Mouse (Mus musculus) cerebellum, adult 2 months (tissue): ENCODE data around the gene Dnah7a.
"Not testable (repeated sequence)": the region's sequence is repeated elsewhere in the genome, so short reads cannot be mapped to it uniquely, and the experiment has no call there.

Experiments
- CTCF ChIP-seq: fragments of 200-500 bp; IDR thresholded peaks from 2 replicates; pipeline ENCODE4 v1.5.1; 2011; ENCODE audit warnings: low read depth, mild to moderate bottlenecking, control low read depth, low read length, moderate library complexity, borderline replicate concordance; ENCODE audit not compliant: insufficient read depth
- POLR2A ChIP-seq: fragments of 200-500 bp; IDR thresholded peaks from 2 replicates; pipeline ENCODE4 v1.6.1; 2011; ENCODE audit warnings: low read length, control low read depth, borderline replicate concordance; ENCODE audit not compliant: insufficient read depth

DNA sequence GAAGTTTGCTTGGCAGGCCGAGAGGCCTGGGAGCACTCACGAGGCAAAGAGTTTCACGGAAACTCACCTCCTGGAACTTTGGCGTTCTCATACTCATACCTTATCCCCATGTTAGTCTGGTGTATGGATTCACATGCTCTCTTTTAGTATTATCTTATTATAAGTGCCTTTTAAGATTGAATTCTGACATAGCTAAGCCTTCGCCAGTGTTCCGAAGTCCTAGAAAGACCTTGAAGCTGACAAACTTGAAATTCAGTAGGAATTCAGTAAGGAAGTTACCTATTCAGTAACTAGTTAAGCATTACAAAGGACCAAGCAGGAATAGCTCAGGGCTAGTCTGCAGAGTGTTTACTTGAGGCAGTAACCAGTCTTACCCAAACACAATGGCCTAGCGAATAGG is 44.1 kb upstream of the Dnah7a start:
- not testable (repeated sequence) for TF ChIP-seq POLR2A, CTCF
